Mouse (Mus musculus) liver, embryonic 14.5 days (tissue): ENCODE measurements around the gene Gm12184.

Experiments used
- CTCF ChIP-seq: IDR thresholded peaks from 2 replicates; pipeline ENCODE4 v1.5.1; 2016; ENCODE audit warnings: antibody characterized with exemption, low read depth, control low read depth
- EP300 ChIP-seq: IDR thresholded peaks from 2 replicates; pipeline ENCODE4 v1.6.1; 2016; ENCODE audit warnings: antibody characterized with exemption, low read depth

- TF ChIP-seq CTCF (no peak), EP300 (no peak)
These were observed 37.4 kb upstream of the Gm12184 start for GRCm38 (mm10) chr11:48863808-48864207.
